Mouse (Mus musculus) kidney, embryonic 14.5 days (tissue): ENCODE results near the gene Wfdc1. TPM values are rescaled to one million over a fixed set of nuclear protein-coding genes. Genes with fewer than 3 reads are reported as not detected.

ENCODE experiments used
- ATAC-seq: fragments of 200-750 bp; cut with Nextera tagmentation; 2 replicates; pipeline ENCODE4 v1.8.0; 2017; ENCODE audit warnings: moderate number of reproducible peaks, mild to moderate bottlenecking, moderate TSS enrichment, moderate library complexity; ENCODE audit not compliant: low FRiP score, low TSS enrichment
- H3K27ac ChIP-seq: fragments of 300-500 bp; sonication (generic); 2 replicates; pipeline ENCODE4 v1.5.1; 2014; ENCODE audit warnings: low read depth, mild to moderate bottlenecking, low read length, moderate library complexity, mixed read lengths
- H3K27me3 ChIP-seq: fragments of 300-500 bp; sonication (generic); 2 replicates; pipeline ENCODE4 v1.6.1; 2014; ENCODE audit warnings: mild to moderate bottlenecking, low read length; ENCODE audit not compliant: control insufficient read depth, insufficient read depth
- H3K36me3 ChIP-seq: fragments of 300-500 bp; sonication (generic); 2 replicates; pipeline ENCODE4 v1.6.1; 2014; ENCODE audit warnings: low read length, mixed read lengths; ENCODE audit not compliant: control insufficient read depth, insufficient read depth
- H3K4me1 ChIP-seq: fragments of 300-500 bp; sonication (generic); 2 replicates; pipeline ENCODE4 v1.6.1; 2014; ENCODE audit warnings: low read length, mixed read lengths; ENCODE audit not compliant: control insufficient read depth, insufficient read depth
- H3K4me2 ChIP-seq: fragments of 300-500 bp; sonication (generic); replicated peaks from 2 replicates; pipeline ENCODE4 v1.6.1; 2014; ENCODE audit warnings: low read depth, mild to moderate bottlenecking, low read length
- H3K4me3 ChIP-seq: fragments of 300-500 bp; sonication (generic); 2 replicates; pipeline ENCODE4 v1.5.1; 2014; ENCODE audit warnings: mild to moderate bottlenecking, low read length
- H3K9ac ChIP-seq: fragments of 300-500 bp; sonication (generic); 2 replicates; pipeline ENCODE4 v1.6.1; 2014; ENCODE audit warnings: low read depth, mild to moderate bottlenecking, low read length, moderate library complexity
- H3K9me3 ChIP-seq: fragments of 300-500 bp; sonication (generic); 2 replicates; pipeline ENCODE4 v1.6.1; 2016; ENCODE audit warnings: low read length; ENCODE audit not compliant: control insufficient read depth
- WGBS: fragments of 180-500 bp; shearing (Covaris S2); extraction: QIAGEN DNeasy Blood & Tissue Kit; methylation state at CpG from one replicate; pipeline ENCODE4 v1.1.7; 2014; 5-methylcytosine and 5-hydroxymethylcytosine counted together
- polyA plus RNA-seq: library from polyadenylated mRNA; unstranded; fragments of >200 nt; fragmentation: Nextera tagmentation; extraction: Ambion mirVana; gene quantifications from 2 replicates; pipeline ENCODE4 v1.2.1, GENCODE M21; 2014

Wfdc1 gene
- polyA plus RNA-seq, 1 experiment from 2014 or later: 1.9 TPM

DNA sequence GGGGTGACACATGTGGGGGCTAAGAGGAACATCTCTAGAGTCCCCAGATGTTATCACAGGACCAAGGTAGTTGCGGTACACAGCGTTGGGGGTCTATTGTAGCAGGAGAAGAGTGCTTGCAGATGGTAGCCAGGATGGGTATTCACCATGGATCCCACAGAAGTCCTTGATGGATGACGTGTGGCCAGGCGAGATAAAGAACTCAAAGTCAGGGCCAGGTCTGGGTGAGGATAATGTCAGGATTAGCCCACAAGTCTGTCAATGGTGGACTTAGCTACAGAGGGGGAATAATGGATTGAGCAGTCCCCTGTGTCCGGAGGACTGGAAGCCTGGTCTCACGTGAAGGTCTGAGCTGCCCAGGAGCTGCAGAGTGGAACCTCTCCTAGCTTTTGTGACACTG lies 58.4 kb downstream of the Wfdc1 start:
- no peaks in the 10 kb centered on the region for H3K36me3 ChIP-seq

DNA sequence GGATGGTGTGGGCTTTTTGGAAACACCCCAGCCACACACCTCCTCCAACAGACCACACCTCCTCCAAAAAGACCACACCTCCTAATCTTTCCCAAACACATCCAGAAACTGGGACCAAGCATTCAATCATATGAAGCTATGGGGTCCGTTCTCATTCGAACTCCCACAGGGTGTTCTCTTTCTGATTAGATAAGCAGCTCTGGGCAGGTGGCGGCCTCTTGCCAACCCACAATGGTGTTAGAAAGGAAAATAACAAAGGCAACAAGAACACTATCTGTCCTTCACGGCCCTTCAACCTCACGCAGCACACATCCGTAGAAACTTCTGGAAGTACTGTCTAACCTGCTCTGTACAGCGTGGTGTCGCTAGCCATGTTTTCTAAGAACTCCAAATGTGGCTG lies 60.9 kb downstream of the Wfdc1 start:
- H3K4me1 ChIP-seq: no peaks in the 10 kb centered on the region
- H3K4me3 ChIP-seq: no peak overlapping the region
- no peaks in the 10 kb centered on the region for H3K27me3 ChIP-seq
- H3K4me2 ChIP-seq: no peak overlapping the region
- no peaks in the 10 kb centered on the region for H3K9me3 ChIP-seq
- ATAC-seq: no peak
- H3K27ac ChIP-seq: no peak overlapping the region
- no peaks in the 10 kb centered on the region for H3K36me3 ChIP-seq
- no peak overlapping the region for H3K9ac ChIP-seq
- 90% methylated on average over 8 of the region's 8 CpGs for WGBS

More for the DNA sequence above, 58.4 kb downstream of the Wfdc1 start:
- Histone ChIP-seq H3K9me3 (no peaks in the 10 kb centered on the region), H3K4me2 (no peak overlapping the region), H3K27ac (no peak overlapping the region), H3K27me3 (no peaks in the 10 kb centered on the region), H3K4me1 (no peaks in the 10 kb centered on the region), H3K4me3 (no peak overlapping the region), H3K9ac (no peak overlapping the region)
- WGBS: 86% methylated on average over 6 of the region's 6 CpGs
- no peak for ATAC-seq

DNA sequence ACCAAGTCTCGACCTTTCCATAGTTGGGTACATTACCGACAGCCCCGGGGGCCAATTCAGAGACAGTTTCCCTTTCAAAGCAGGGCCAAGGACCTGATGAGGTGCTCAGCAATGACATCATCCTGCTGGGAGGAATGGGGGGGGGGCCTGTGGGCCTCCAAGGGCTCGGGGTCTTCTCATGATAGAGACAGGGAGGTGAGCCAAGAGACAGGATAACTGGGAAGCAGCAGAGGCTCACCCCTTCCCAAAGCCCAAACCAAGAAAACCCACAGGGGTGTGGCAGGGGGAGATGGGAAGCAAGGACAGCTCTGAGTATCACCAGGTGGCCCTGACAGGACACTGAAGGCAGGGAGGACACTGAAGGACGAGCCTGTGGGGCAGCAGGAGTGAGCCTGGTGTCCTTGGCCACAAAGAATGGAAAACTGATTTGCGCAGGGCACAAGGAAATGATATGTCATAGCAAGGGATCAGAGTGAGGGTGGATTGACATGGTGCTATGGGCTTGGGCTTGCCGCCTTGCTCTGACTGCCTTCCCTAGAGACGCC lies 62.3 kb downstream of the Wfdc1 start:
- Histone ChIP-seq H3K9ac (no peak overlapping the region), H3K36me3 (no peaks in the 10 kb centered on the region), H3K27me3 (no peaks in the 10 kb centered on the region), H3K4me2 (no peak overlapping the region), H3K4me3 (no peak overlapping the region), H3K9me3 (no peaks in the 10 kb centered on the region), H3K4me1 (no peaks in the 10 kb centered on the region), H3K27ac (no peak overlapping the region)
- no peak for ATAC-seq
- WGBS: 89% methylated on average over 8 of the region's 8 CpGs

DNA sequence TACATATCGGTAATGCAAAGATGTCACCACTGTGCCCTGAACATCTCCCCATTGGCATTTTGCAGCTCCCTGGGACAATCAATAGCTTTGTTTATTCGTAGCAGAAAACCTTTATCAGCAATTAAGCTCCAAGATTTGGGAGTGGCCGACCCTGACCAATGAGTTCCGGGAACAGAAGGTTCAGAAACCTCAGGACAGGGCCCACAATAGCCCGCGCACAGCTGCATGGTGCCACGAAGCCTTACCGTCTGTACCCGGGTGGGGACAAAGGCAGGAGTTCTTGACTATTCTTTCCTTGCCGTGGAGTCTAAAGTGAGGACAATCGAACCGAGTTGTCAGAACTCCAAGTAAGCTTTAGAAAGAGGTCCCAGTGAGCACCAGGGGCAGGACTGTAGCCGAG lies 65.9 kb downstream of the Wfdc1 start:
- H3K36me3 ChIP-seq: no peaks in the 10 kb centered on the region
- H3K27ac ChIP-seq: no peak overlapping the region
- no peak overlapping the region for H3K4me3 ChIP-seq
- no peak overlapping the region for H3K9ac ChIP-seq
- WGBS: 89% methylated on average over 13 of the region's 13 CpGs
- no peaks in the 10 kb centered on the region for H3K4me1 ChIP-seq
- H3K27me3 ChIP-seq: no peaks in the 10 kb centered on the region
- no peaks in the 10 kb centered on the region for H3K9me3 ChIP-seq
- ATAC-seq: no peak
- H3K4me2 ChIP-seq: no peak overlapping the region

DNA sequence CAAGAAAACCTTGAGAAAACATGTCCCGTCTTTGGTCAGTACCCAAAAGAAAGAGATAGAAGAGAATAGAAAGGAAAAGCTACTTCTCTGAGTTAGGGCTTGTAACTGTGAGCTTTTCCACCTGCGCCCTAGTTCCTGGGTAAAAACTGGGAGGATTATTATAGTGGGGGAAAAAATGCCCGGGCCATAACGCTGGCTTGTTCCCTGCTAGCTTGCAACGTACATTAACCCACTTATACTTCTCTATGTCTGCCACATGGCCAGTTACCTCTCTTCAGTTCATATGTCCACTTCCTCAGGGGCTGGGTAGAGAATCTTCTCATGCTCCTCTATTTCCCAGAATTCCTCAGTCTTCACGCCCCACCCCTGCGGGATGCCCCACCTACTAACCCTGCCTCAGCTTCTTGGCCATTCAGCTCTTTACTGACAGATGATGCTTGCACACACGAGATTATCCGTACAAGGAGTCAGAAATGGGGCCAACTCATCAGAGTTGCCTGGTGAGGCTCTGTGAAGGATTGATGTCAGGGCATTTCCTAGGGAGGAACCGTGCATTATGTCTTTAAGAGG lies 70.3 kb downstream of the Wfdc1 start:
- Histone ChIP-seq H3K36me3 (no peaks in the 10 kb centered on the region), H3K4me1 (no peaks in the 10 kb centered on the region), H3K9me3 (no peaks in the 10 kb centered on the region), H3K27me3 (no peaks in the 10 kb centered on the region), H3K9ac (no peak overlapping the region), H3K4me2 (no peak overlapping the region), H3K27ac (no peak overlapping the region), H3K4me3 (no peak overlapping the region)
- WGBS: 87% methylated on average over 10 of the region's 10 CpGs
- ATAC-seq: no peak

DNA sequence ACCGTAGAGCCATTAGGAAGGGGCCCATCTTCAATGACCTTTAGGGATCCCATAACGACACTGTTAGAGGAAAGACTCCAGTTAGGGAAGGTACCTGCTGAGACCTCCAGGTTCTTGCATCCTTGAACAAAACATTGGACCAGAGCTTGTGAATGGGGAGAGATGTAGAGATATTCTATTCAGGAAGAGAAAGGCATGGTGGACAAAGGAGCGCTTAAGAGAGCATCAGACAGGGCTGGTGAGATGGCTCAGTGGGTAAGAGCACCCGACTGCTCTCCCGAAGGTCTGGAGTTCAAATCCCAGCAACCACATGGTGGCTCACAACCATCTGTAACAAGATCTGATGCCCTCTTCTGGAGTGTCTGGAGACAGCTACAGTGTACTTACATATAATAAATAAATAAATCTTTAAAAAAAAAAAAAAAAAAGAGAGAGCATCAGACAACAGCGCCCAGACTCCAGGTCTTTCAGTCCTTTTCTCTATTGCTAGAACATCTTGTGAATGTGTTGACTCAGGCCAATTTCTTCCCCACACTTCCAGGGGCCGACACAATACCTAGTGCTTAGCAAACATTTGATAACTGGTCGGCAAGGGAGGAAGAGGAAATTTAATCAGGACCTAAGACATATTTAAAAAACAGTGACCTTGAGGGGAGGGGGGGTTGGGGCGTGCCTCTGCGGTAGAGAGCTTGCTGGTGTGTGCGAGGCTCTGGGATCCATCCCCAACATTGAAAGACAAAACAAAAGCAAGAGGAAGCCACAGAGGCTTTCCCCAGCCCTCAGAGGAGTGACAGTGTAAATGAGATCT lies 71.1 kb downstream of the Wfdc1 start:
- no peak overlapping the region for H3K4me2 ChIP-seq
- WGBS: 83% methylated on average over 11 of the region's 11 CpGs
- H3K4me3 ChIP-seq: no peak overlapping the region
- no peaks in the 10 kb centered on the region for H3K27me3 ChIP-seq
- no peaks in the 10 kb centered on the region for H3K36me3 ChIP-seq
- no peaks in the 10 kb centered on the region for H3K4me1 ChIP-seq
- ATAC-seq: no peak
- no peak overlapping the region for H3K27ac ChIP-seq
- H3K9me3 ChIP-seq: no peaks in the 10 kb centered on the region
- no peak overlapping the region for H3K9ac ChIP-seq

Other genes with a start within 250 kb of the Wfdc1 start
- 0.71 and 1.2 TPM in 2 replicates for gene Osgin1, start 232.2 kb upstream of the Wfdc1 start, polyA plus RNA-seq
- 4.6 and 5.0 TPM in 2 replicates for gene Necab2, start 219.6 kb upstream of the Wfdc1 start, polyA plus RNA-seq
- gene Slc38a8, start 164.7 kb upstream of the Wfdc1 start, polyA plus RNA-seq: not detected in 2 replicates
- 66.4 and 131 TPM in 2 replicates for gene Mbtps1, start 107.6 kb upstream of the Wfdc1 start, polyA plus RNA-seq
- 20.4 and 35.8 TPM in 2 replicates for gene Hsdl1, start 91.2 kb upstream of the Wfdc1 start, polyA plus RNA-seq
- gene Dnaaf1, start 91.1 kb upstream of the Wfdc1 start, polyA plus RNA-seq: 0.11 and 0.37 TPM in 2 replicates
- 9.7 and 13.0 TPM in 2 replicates for gene Taf1c, start 61.1 kb upstream of the Wfdc1 start, polyA plus RNA-seq
- gene Adad2, start 53.6 kb upstream of the Wfdc1 start, polyA plus RNA-seq: 0.29 TPM in 1 of 2 replicates, not detected in the other
- gene Kcng4, start 30.7 kb upstream of the Wfdc1 start, polyA plus RNA-seq: 0.22 TPM in 1 of 2 replicates, not detected in the other
- gene Atp2c2, start 33.6 kb downstream of the Wfdc1 start, polyA plus RNA-seq: 0.97 and 1.2 TPM in 2 replicates
- gene Tldc1, start 112.1 kb downstream of the Wfdc1 start, polyA plus RNA-seq: 6.4 and 13.0 TPM in 2 replicates
- gene Cotl1, start 174.2 kb downstream of the Wfdc1 start, polyA plus RNA-seq: 239 and 329 TPM in 2 replicates
- 13.3 and 13.8 TPM in 2 replicates for gene Klhl36, start 195.9 kb downstream of the Wfdc1 start, polyA plus RNA-seq
- gene Usp10, start 244.0 kb downstream of the Wfdc1 start, polyA plus RNA-seq: 91.9 and 156 TPM in 2 replicates
- 5.7 TPM in 1 of 2 replicates, not detected in the other for gene Gm20388, start 244.5 kb downstream of the Wfdc1 start, polyA plus RNA-seq